Mouse (Mus musculus): ENCODE data around the gene Lactb. TPM values are rescaled to one million over a fixed set of nuclear protein-coding genes. Genes with fewer than 3 reads are reported as not detected.

Gene Lactb
- total and polyA plus RNA-seq, 3 experiments: 4.7 to 16.4 (median 10.9) TPM

GRCm38 (mm10) chr9:66957451-66957850 is 17.8 kb downstream of the Lactb start:
- no peak for ATAC-seq (ENCODE audit: extremely low read depth, insufficient number of reproducible peaks, low FRiP score, poor library complexity, severe bottlenecking)
- Histone ChIP-seq H3K4me3 (ENCODE audit: low read depth, low read length) (no peak overlapping the region), H3K9me3 (replicated peaks) (no peaks in the 10 kb centered on the region), H3K27me3 (ENCODE audit: insufficient read depth, low read length) (no peaks in the 10 kb centered on the region), H3K4me1 (ENCODE audit: insufficient read depth, low read depth, low read length) (no peaks in the 10 kb centered on the region), H3K36me3 (replicated peaks) (peaks cover 16% of the 10 kb centered on the region)
- DNase-seq (ENCODE audit: low spot score): no peak
- TF ChIP-seq GATA2 (IDR thresholded peaks at IDR 0.05; ENCODE audit: borderline replicate concordance, low read depth, low read length) (no peak), CTCF (IDR thresholded peaks at IDR 0.05; ENCODE audit: low read depth, low read length) (no peak)

GRCm38 (mm10) chr9:66952886-66953285 is 22.4 kb downstream of the Lactb start:
- ATAC-seq (ENCODE audit: extremely low read depth, insufficient number of reproducible peaks, low FRiP score, poor library complexity, severe bottlenecking): no peak
- peaks cover 34% of the 10 kb centered on the region for H3K36me3 ChIP-seq (replicated peaks)
- TF ChIP-seq CTCF (IDR thresholded peaks at IDR 0.05; ENCODE audit: low read depth, low read length) (no peak), POLR2AphosphoS5 (IDR thresholded peaks at IDR 0.05; ENCODE audit: insufficient replicate concordance, low read depth, low read length) (no peak), GATA1 (IDR thresholded peaks at IDR 0.05; ENCODE audit: borderline replicate concordance, low read length) (no peak)

DNA sequence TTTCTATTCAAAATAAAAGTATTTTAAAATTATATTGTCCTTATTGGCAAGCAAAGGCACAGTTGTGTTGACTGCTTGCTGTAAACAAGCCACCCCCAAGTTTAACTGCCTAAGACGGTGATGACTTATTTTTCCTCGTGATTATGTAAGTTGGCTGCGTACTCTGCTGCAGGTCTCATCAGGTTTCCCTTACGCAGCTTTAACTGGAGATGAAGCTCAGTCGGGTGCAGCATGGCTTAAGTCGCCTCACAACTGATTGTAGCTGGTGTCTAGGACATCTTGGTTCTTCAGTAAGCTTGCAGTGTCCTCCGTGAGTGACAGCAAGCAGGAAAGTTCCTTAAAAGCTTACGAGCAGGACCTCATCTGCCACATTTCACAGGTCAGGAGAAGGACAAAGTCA is 23.0 kb downstream of the Lactb start:
- ATAC-seq (ENCODE audit: extremely low read depth, insufficient number of reproducible peaks, low FRiP score, poor library complexity, severe bottlenecking) (no peak), DNase-seq (ENCODE audit: low spot score) (no peak)
- Histone ChIP-seq H3K4me3 (ENCODE audit: low read depth, low read length) (no peak overlapping the region), H3K4me1 (ENCODE audit: insufficient read depth, low read depth, low read length) (peaks cover 4% of the 10 kb centered on the region), H3K27me3 (ENCODE audit: insufficient read depth, low read length) (no peaks in the 10 kb centered on the region), H3K36me3 (replicated peaks) (peaks cover 36% of the 10 kb centered on the region), H3K9me3 (replicated peaks) (no peaks in the 10 kb centered on the region)
- TF ChIP-seq POLR2AphosphoS5 (IDR thresholded peaks at IDR 0.05; ENCODE audit: insufficient replicate concordance, low read depth, low read length) (no peak), GATA2 (IDR thresholded peaks at IDR 0.05; ENCODE audit: borderline replicate concordance, low read depth, low read length) (no peak), GATA1 (IDR thresholded peaks at IDR 0.05; ENCODE audit: borderline replicate concordance, low read length) (no peak), TAL1 (conservative IDR thresholded peaks at IDR 0.05; ENCODE audit: low read depth, low read length) (no peak), CTCF (IDR thresholded peaks at IDR 0.05; ENCODE audit: low read depth, low read length) (no peak)

More at GRCm38 (mm10) chr9:66952886-66953285, 22.4 kb downstream of the Lactb start:
- H3K4me3 ChIP-seq (ENCODE audit: low read depth, low read length): no peak overlapping the region
- no peaks in the 10 kb centered on the region for H3K27me3 ChIP-seq (ENCODE audit: insufficient read depth, low read length)
- no peaks in the 10 kb centered on the region for H3K9me3 ChIP-seq (replicated peaks)
- no peak for DNase-seq (ENCODE audit: low spot score)
- peaks cover 4% of the 10 kb centered on the region for H3K4me1 ChIP-seq (ENCODE audit: insufficient read depth, low read depth, low read length)

GRCm38 (mm10) chr9:66948536-66948935 is 26.7 kb downstream of the Lactb start:
- ATAC-seq (ENCODE audit: extremely low read depth, insufficient number of reproducible peaks, low FRiP score, poor library complexity, severe bottlenecking) (no peak), DNase-seq (ENCODE audit: low spot score) (no peak)
- no peaks in the 10 kb centered on the region for H3K9me3 ChIP-seq (replicated peaks)
- peaks cover 17% of the 10 kb centered on the region for H3K4me1 ChIP-seq (ENCODE audit: insufficient read depth, low read depth, low read length)
- H3K27me3 ChIP-seq (ENCODE audit: insufficient read depth, low read length): no peaks in the 10 kb centered on the region
- H3K36me3 ChIP-seq (replicated peaks): peaks cover 25% of the 10 kb centered on the region
- no peak for TF ChIP-seq TAL1 (conservative IDR thresholded peaks at IDR 0.05; ENCODE audit: low read depth, low read length)
- no peak for TF ChIP-seq POLR2AphosphoS5 (IDR thresholded peaks at IDR 0.05; ENCODE audit: insufficient replicate concordance, low read depth, low read length)
- TF ChIP-seq CTCF (IDR thresholded peaks at IDR 0.05; ENCODE audit: low read depth, low read length): no peak
- no peak for TF ChIP-seq GATA1 (IDR thresholded peaks at IDR 0.05; ENCODE audit: borderline replicate concordance, low read length)
- TF ChIP-seq GATA2 (IDR thresholded peaks at IDR 0.05; ENCODE audit: borderline replicate concordance, low read depth, low read length): no peak
- H3K4me3 ChIP-seq (ENCODE audit: low read depth, low read length): no peak overlapping the region

DNA sequence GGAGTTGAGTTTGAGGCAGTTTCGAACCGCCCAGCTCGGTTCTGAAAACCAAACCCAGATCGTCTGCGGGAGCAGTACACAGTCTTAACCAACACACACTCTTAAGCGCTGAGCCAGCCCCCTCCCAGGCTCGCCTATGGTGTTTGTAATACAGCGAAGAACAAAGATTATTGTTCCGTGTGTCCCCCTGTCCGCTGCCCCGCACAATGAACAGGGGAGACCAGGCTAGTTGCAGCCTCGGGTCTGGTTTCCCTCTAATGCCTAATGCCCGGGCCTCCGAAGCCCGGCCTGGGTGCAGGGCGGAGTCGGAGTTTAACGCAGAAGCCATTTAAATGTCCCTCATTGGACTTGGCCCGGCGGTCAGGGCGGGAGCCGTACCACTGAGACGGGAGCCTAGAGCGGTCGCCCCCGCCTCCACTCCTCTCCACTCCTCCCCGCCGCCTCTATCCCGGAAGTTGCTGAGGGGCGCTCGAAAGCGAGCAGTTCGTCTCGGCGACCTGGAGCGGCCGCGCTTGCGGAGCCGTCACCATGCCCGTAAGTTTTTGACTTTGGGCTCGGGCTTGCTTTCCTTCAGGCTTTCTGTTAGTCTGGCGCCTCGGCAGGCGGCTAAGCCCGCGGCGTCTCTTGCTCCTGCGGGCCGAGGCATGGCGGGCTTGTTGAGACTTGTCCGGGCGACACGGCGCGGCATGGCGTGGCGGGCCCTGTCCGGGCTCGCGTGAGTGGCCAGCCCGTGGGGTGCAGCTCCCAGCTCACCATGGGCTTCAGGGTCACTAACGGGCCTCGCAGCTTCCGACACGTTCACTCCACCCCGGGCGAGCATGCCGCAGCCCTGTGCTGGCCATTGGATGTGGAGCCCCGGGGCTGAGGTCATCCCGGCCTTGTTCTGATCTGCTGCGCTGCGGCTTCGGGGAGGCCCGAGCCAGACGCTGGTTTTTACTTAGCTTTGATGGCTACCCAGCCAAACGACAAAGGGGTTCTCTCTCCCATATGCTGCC is 29.3 kb downstream of the Lactb start, which contains the start of gene Rps27l:
TSS of gene Rps27l (plus strand) at position 440 of the 995 bp plus-strand sequence.
- H3K36me3 ChIP-seq (replicated peaks): peaks cover 16% of the 10 kb centered on the region
- DNase-seq (ENCODE audit: low spot score) (peak; percentile 96), ATAC-seq (ENCODE audit: extremely low read depth, insufficient number of reproducible peaks, low FRiP score, poor library complexity, severe bottlenecking) (peak; percentile 98)
- no peaks in the 10 kb centered on the region for H3K9me3 ChIP-seq (replicated peaks)
- peaks cover 1% of the 10 kb centered on the region; the same call in 1 of the 2 replicates for H3K27me3 ChIP-seq (ENCODE audit: insufficient read depth, low read length)
- TF ChIP-seq CTCF (IDR thresholded peaks at IDR 0.05; ENCODE audit: low read depth, low read length) (no peak), GATA2 (IDR thresholded peaks at IDR 0.05; ENCODE audit: borderline replicate concordance, low read depth, low read length) (no peak), GATA1 (IDR thresholded peaks at IDR 0.05; ENCODE audit: borderline replicate concordance, low read length) (no peak), POLR2AphosphoS5 (IDR thresholded peaks at IDR 0.05; ENCODE audit: insufficient replicate concordance, low read depth, low read length) (no peak), TAL1 (conservative IDR thresholded peaks at IDR 0.05; ENCODE audit: low read depth, low read length) (no peak)
- H3K4me3 ChIP-seq (ENCODE audit: low read depth, low read length): peak within 1 kb of the TSS; percentile 97
- H3K4me1 ChIP-seq (ENCODE audit: insufficient read depth, low read depth, low read length): peaks cover 17% of the 10 kb centered on the region

DNA sequence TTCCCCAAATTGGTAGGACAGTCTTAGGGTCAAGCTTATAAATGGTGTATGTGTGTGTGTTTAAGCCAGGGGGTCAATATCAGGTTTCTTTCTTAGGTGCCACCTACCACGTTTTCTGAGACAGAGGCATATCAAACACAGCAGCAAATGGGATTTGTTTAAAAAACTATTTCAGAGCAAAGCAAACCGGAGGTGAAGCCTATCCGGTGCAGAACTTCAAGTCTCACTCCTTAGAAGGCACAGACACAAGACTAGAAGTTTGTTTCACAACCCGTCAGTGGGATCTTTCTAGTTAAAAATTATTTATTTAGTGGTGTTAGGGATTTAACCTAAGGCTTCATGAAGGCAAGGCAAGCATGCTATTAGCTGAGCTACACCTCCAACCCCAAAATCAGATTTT is 30.1 kb downstream of the Lactb start:
- Histone ChIP-seq H3K36me3 (replicated peaks) (peaks cover 16% of the 10 kb centered on the region), H3K9me3 (replicated peaks) (no peaks in the 10 kb centered on the region), H3K4me3 (ENCODE audit: low read depth, low read length) (peak overlapping the region; percentile 97; the same call in 1 of the 2 replicates), H3K27me3 (ENCODE audit: insufficient read depth, low read length) (peaks cover 4% of the 10 kb centered on the region; the same call in 1 of the 2 replicates), H3K4me1 (ENCODE audit: insufficient read depth, low read depth, low read length) (peaks cover 17% of the 10 kb centered on the region)
- ATAC-seq (ENCODE audit: extremely low read depth, insufficient number of reproducible peaks, low FRiP score, poor library complexity, severe bottlenecking) (no peak), DNase-seq (ENCODE audit: low spot score) (no peak)
- TF ChIP-seq GATA1 (IDR thresholded peaks at IDR 0.05; ENCODE audit: borderline replicate concordance, low read length) (no peak), GATA2 (IDR thresholded peaks at IDR 0.05; ENCODE audit: borderline replicate concordance, low read depth, low read length) (no peak), TAL1 (conservative IDR thresholded peaks at IDR 0.05; ENCODE audit: low read depth, low read length) (no peak), CTCF (IDR thresholded peaks at IDR 0.05; ENCODE audit: low read depth, low read length) (no peak), POLR2AphosphoS5 (IDR thresholded peaks at IDR 0.05; ENCODE audit: insufficient replicate concordance, low read depth, low read length) (no peak)

Data from G1E (cell line).